Mouse (Mus musculus) neural tube, embryonic 12.5 days (tissue): Measurements from ENCODE around the gene Tmem69. TPM values are rescaled to one million over a fixed set of nuclear protein-coding genes. Genes with fewer than 3 reads are reported as not detected.

Source experiments
- ATAC-seq: fragments of 200-750 bp; cut with Nextera tagmentation; 2 replicates; pipeline ENCODE4 v1.8.0; 2017; ENCODE audit warnings: low read depth, mild to moderate bottlenecking, moderate TSS enrichment, moderate library complexity; ENCODE audit not compliant: low FRiP score
- H3K27ac ChIP-seq: fragments of 300-500 bp; sonication (generic); 2 replicates; pipeline ENCODE4 v1.5.1; 2016
- H3K27me3 ChIP-seq: fragments of 300-500 bp; sonication (generic); replicated peaks from 2 replicates; pipeline ENCODE4 v1.6.1; 2016; ENCODE audit warnings: mild to moderate bottlenecking
- H3K36me3 ChIP-seq: fragments of 300-500 bp; sonication (generic); 2 replicates; pipeline ENCODE4 v1.6.1; 2016; ENCODE audit warnings: mild to moderate bottlenecking
- H3K4me1 ChIP-seq: fragments of 300-500 bp; sonication (generic); 2 replicates; pipeline ENCODE4 v1.6.1; 2016
- H3K4me2 ChIP-seq: fragments of 300-500 bp; sonication (generic); replicated peaks from 2 replicates; pipeline ENCODE4 v1.6.1; 2016; ENCODE audit warnings: mild to moderate bottlenecking
- H3K4me3 ChIP-seq: fragments of 300-500 bp; sonication (generic); 2 replicates; pipeline ENCODE4 v1.5.1; 2016
- H3K9ac ChIP-seq: fragments of 300-500 bp; sonication (generic); 2 replicates; pipeline ENCODE4 v1.6.1; 2016; ENCODE audit warnings: mild to moderate bottlenecking
- H3K9me3 ChIP-seq: fragments of 300-500 bp; sonication (generic); 2 replicates; pipeline ENCODE4 v1.6.1; 2016; ENCODE audit warnings: mild to moderate bottlenecking
- WGBS: fragments of 180-500 bp; shearing (Covaris S2); methylation state at CpG from one replicate; pipeline ENCODE4 v1.1.7; 2016; 5-methylcytosine and 5-hydroxymethylcytosine counted together
- polyA plus RNA-seq: library from polyadenylated mRNA; unstranded; fragments of >200 nt; fragmentation: Nextera tagmentation; extraction: Ambion mirVana; gene quantifications from 2 replicates; pipeline ENCODE4 v1.2.1, GENCODE M21; 2016

Gene Tmem69
- polyA plus RNA-seq, 1 experiment from 2014 or later: 28.4 TPM

DNA sequence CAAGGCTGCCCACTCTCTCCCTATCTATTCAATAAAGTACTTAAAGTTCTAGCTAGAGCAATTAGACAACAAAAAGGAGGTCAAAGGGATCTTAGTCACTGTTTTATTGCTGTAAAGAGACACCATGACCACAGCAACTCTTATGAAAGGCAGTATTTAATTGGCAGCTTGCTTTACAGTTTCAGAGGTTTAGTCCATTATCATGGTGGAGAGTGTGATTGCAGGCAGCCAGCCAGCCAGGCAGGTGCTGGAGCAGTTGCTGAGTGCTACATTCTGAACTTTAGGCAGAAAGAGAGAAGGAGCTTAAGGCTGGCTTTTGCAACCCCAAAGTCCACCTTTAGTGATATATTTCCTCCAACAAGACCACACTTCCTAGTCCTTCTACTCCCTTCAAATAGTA, 19.4 kb downstream of the Tmem69 start:
- Histone ChIP-seq H3K4me3 (no peak overlapping the region), H3K27ac (no peak overlapping the region), H3K4me1 (no peaks in the 10 kb centered on the region), H3K27me3 (no peaks in the 10 kb centered on the region), H3K36me3 (peaks cover 5% of the 10 kb centered on the region; the same call in 1 of the 2 replicates), H3K9ac (no peak overlapping the region), H3K4me2 (no peak overlapping the region), H3K9me3 (no peaks in the 10 kb centered on the region)
- no peak for ATAC-seq

DNA sequence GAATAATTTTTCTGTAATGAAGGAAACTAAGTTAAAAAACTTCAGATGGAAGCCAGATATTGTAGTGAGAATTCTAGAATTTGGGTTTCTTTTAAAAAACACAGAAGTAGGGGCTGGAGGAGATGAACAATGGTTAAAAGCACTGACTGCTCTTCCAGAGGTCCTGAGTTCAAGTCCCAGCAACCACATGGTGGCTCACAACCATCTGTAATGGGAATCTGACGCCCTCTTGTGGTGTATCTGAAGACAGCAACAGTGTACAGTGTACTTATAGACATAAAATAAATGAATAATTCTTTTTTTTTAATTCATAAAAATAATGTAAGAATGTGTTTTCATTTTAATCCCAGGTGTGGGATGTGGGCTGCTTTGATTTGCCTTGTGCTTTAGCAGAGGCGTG, 24.6 kb downstream of the Tmem69 start:
- H3K9me3 ChIP-seq: no peaks in the 10 kb centered on the region
- H3K27ac ChIP-seq: no peak overlapping the region
- no peak overlapping the region for H3K9ac ChIP-seq
- no peak overlapping the region for H3K4me3 ChIP-seq
- 58% methylated on average over 2 of the region's 2 CpGs for WGBS
- no peaks in the 10 kb centered on the region for H3K27me3 ChIP-seq
- no peak for ATAC-seq
- no peak overlapping the region for H3K4me2 ChIP-seq
- peaks cover 11% of the 10 kb centered on the region for H3K36me3 ChIP-seq
- H3K4me1 ChIP-seq: no peaks in the 10 kb centered on the region

DNA sequence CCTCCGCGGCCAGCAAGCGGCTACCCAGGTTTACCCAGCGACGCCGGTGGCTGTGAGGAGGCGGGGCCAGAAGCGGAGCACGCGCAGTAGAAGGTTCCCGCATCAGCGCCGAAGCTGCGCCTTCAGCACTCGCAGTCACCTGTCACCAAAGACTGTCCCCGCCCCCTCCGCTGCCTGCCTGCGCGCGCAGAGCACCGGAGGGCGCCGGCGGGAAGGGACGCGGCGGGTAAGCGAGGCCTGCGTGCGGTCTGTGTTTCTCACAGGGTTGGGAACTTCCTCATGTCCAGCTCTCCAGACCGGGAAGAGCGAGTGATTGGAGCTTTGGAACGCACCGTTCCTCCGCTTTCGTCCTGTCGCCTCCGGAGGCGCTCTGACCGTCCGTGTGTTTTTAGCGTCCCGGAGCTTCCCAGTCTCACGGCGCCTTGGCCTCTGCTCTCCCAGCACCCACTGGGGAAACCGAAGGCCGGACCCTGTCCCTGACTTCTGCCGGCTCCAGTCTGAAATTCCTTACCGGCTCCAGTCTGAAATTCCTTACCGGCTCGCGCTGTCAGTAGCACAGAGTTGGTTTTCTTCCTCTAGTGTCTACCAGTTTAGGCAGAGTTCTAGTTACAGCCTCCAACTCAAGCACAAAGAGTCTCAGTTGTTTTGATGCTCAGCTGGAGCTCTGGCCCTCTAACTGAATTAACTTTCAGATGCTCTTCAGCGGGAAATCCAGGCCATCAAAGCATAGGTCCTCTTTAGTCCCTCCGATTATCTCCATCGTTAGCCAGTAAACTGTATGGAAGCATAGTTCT, 48.1 kb downstream of the Tmem69 start, which contains the start of gene Ipp:
TSS of gene Ipp (plus strand) at position 125 of the 794 bp plus-strand sequence.
- no peaks in the 10 kb centered on the region for H3K27me3 ChIP-seq
- peak within 1 kb of the TSS; percentile 58 for H3K4me3 ChIP-seq
- peak; percentile 97 for ATAC-seq
- H3K27ac ChIP-seq: peak within 1 kb of the TSS; percentile 72
- H3K9me3 ChIP-seq: no peaks in the 10 kb centered on the region
- WGBS: 1% methylated on average over 55 of the region's 55 CpGs
- H3K4me1 ChIP-seq: peaks cover 7% of the 10 kb centered on the region
- no peaks in the 10 kb centered on the region for H3K36me3 ChIP-seq
- H3K9ac ChIP-seq: peak within 1 kb of the TSS; percentile 75
- peak within 1 kb of the TSS; percentile 72 for H3K4me2 ChIP-seq

DNA sequence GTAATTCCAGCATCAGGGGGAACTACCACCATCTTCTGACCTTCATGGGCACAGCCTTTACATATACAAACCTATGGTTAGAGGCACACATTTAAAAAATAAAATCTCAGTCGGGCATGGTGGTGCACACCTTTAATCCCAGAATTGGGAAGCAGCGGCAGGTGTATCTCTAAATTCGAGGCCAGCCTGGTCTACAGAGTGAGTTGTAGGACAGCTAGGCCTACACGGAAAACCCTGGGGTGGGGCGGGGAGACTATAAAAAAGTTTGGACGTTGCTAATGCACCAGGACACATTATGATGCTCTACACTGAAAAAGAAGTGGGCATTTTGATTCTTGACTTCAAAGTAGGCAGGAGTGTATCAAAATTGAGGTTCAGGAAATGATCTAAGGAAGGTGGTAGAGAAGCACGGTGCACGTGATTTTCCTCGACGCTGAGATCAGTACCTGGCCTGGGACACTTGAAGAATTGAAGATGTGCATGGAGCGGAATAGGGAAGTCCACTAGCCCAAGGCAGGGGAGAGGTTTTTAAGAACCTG, 48.8 kb downstream of the Tmem69 start:
- H3K9me3 ChIP-seq: no peaks in the 10 kb centered on the region
- peak overlapping the region; percentile 58 for H3K4me3 ChIP-seq
- no peak overlapping the region; the same call in 1 of the 2 replicates for H3K27ac ChIP-seq
- H3K36me3 ChIP-seq: no peaks in the 10 kb centered on the region
- H3K27me3 ChIP-seq: no peaks in the 10 kb centered on the region
- WGBS: 27% methylated on average over 11 of the region's 11 CpGs
- H3K4me1 ChIP-seq: peaks cover 7% of the 10 kb centered on the region
- peak overlapping the region; percentile 75 for H3K9ac ChIP-seq
- peak overlapping the region; percentile 72 for H3K4me2 ChIP-seq
- peak; percentile 35 for ATAC-seq

Other genes with a start within 250 kb of the Tmem69 start
- 28.3 and 34.5 TPM in 2 replicates for gene Mast2, start 91.8 kb downstream of the Tmem69 start, polyA plus RNA-seq
- gene Ipp, start 48.4 kb downstream of the Tmem69 start, polyA plus RNA-seq: 13.2 and 14.7 TPM in 2 replicates
- 19.5 and 20.8 TPM in 2 replicates for gene Gpbp1l1, start 1.7 kb upstream of the Tmem69 start, polyA plus RNA-seq
- gene Ccdc17, start 40.7 kb upstream of the Tmem69 start, polyA plus RNA-seq: 3.5 and 3.8 TPM in 2 replicates
- 172 and 173 TPM in 2 replicates for gene Nasp, start 72.0 kb upstream of the Tmem69 start, polyA plus RNA-seq
- 583 and 599 TPM in 2 replicates for gene Akr1a1, start 95.7 kb upstream of the Tmem69 start, polyA plus RNA-seq
- gene Prdx1, start 129.6 kb upstream of the Tmem69 start, polyA plus RNA-seq: 660 and 722 TPM in 2 replicates
- gene Mmachc, start 152.5 kb upstream of the Tmem69 start, polyA plus RNA-seq: 28.0 and 30.9 TPM in 2 replicates
- 22.0 and 23.5 TPM in 2 replicates for gene Ccdc163, start 152.6 kb upstream of the Tmem69 start, polyA plus RNA-seq
- 6.4 and 6.5 TPM in 2 replicates for gene Tesk2, start 165.0 kb upstream of the Tmem69 start, polyA plus RNA-seq